Mouse (Mus musculus): Measurements from ENCODE around the gene Dgkg.

Gene Dgkg

DNA sequence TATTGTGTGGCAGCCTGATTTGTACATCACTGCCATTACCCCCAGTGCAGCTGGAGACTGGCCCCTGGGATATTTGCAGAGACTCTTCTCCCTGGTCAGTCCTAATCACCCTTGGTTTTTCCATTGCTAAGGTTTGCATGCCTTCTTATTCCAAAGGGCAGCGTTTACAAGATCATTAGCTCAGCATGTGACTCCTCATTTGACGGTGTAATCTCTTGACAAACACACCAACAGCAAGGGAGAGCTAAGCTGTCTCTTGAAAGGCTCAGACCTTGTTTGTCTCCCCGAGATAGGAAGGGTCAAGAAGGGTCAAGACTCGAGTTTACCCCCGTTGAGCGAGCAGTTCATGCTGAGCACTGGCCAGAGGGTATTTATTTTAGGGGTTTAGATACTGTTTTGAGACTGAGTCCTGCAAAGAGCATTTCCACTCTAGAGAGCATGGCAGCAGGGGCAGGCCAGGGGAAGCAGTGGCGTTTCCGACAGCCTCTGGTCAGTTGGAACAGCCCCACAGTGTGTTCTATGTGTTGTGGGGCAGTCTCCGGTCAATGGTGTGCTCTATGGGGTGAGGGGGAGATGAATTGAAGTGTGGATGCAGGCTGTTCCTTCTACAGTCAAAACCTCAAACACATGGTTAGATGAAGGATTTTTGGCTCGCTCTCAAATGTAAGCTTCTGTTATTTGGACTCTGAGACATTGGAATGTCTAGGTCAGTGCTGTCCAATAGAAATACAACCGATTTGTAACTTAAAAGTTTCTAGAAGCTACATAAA, 105.6 kb downstream of the Dgkg start:
- no peak for TF ChIP-seq GATA4 (IDR thresholded peaks at IDR 0.05; ENCODE audit: insufficient replicate concordance, low read length)

DNA sequence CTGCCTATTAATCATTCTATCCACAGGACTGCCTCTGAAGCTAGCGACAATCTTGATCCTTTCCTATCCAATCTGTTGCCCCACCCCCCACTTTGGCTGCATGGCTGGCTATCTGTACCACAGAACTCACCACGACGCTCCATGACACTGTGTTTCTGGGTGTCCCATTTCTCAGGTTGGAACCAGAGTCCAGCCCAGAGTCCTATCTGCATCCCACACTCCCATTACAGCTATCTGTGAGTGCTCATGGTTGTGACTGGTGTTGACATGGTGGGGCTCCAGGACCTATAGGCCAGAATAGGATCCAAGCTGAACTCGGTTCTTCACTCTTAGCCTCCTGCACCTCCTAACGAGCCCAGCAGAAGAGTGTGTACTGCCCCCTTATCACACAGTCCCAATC, 107.7 kb downstream of the Dgkg start:
- TF ChIP-seq GATA4 (IDR thresholded peaks at IDR 0.05; ENCODE audit: insufficient replicate concordance, low read length) = no peak

DNA sequence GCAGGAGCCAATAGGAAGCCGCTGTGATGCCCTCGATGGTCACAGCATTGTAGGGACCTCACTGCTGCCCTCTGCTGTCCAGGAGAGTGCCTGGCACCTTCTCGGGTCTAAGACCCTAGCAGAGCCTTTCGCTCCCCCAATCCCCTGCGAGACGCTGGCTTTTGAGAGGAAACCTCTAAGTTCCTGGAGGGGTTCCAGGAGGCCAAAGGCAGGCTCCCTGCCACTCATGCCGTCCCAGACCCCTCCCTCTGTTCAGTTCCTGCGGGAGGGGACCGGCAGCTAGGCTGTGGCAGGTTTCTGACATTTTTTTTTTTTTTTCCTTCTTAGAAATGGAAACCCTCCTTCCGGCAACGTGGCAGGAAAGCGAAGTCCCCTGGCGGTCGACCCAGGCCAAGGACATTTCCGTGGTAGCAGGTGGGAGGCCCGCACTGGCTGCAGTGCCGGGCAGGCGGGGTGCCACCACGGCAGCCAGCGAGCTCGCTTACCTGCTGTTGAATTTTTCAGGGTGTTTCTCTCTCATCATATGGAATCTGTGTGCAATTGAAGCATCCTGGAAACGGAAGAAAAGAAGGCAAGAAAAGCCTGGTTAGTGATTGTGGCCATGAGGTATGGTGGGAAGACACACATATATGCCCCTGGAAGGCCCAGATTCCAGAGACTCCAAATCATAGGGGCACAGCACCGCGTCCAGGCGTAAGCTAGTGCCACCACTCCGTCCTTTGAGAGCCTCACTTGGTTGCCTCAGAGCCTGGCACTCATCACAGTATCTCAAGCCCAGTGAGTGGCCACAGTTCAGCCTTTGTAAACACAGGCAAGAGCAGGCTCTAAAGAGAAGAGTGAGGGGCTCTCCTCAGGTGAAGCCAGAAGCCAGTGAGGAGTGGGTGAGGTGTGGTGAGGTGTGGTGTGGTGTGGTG, 108.6 kb downstream of the Dgkg start:
- TF ChIP-seq GATA4 (IDR thresholded peaks at IDR 0.05; ENCODE audit: insufficient replicate concordance, low read length) = no peak

DNA sequence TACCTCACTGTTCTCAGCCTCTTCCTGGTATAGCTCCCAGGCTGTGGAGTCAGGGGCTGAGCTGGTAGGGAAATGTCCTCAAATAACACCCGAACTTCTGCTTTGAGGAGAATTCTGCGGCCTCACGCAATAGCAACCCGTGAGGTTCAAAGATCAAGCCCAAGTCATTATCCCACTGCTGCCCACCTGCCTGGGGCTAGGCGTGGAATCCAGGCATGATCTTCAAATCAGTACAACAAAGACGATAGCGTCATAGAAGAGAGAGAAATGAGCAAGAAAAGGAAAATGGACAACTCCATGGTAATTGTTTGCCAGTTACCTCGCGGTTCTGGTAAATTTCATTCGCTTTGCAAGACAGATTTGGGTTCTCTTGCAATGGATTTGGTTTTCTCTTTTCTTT, 109.3 kb downstream of the Dgkg start:
- TF ChIP-seq GATA4 (IDR thresholded peaks at IDR 0.05; ENCODE audit: insufficient replicate concordance, low read length) = no peak

DNA sequence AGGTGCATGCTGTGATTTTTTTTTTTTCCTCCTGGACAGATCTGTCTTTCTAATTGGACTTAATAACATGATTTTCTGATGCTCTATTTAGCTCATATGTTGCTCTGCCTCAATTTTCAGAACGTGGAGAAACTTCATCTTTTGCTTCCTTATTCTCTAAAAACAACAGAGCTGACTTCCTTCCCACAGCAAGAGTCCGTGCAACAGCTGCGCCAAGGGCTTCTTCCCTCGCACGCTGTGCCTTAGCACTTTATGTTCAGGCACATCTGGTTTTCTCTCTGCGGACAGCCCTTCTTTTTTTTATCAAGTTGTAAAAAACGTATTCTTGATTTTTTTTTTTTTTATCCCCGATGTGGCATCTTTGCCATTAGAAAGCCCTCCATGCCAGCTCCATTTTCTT, 111.2 kb downstream of the Dgkg start:
- no peak for TF ChIP-seq GATA4 (IDR thresholded peaks at IDR 0.05; ENCODE audit: insufficient replicate concordance, low read length)

DNA sequence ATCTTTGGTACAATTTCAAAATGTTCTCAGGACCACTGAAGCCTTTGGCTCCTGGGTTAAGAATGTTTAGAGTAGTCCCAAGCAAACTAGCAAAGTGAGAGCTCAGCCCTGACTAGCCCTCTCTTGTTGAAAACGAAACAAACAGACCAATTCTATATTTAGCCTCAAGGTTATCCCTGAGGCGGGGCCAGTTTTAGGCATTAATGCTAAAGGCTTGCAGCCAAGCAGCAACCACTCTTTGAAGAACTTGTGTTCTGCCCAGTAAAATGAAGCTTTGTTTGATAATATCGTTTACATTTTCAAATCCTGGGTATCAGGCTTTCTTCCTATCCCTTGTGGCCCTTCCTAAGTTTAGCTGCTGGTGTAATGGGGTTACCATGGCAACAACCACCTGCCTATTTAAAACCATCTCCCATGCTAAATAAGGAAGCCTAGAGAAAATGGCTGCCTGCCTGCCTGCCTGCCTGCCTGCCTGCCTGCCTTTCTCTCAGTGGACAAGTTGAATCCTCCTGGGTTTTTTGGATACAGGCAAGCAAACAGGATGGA, 111.9 kb downstream of the Dgkg start:
- TF ChIP-seq GATA4 (IDR thresholded peaks at IDR 0.05; ENCODE audit: insufficient replicate concordance, low read length) = no peak

DNA sequence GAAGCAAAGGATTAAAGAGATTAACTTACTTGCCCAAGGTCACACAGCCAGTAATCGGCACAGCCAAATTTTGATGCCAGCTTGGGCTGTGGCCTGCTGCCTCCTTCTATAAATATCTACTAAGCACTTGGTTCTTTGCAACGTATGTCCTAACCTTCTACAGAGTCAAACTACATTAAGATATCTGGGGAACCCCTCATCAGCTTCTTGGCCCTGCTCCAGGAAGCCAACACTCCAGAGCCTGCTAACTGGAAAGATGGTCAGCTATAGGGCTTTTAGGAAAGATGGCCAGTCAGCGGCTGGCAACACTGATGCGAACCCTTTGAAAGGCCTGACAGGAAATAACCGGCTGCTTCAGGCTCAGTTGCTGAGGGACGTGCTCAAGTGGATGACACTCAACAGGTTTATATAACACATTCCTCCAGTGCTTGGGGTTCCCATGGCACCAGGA, 114.3 kb downstream of the Dgkg start:
- TF ChIP-seq GATA4 (IDR thresholded peaks at IDR 0.05; ENCODE audit: insufficient replicate concordance, low read length) = no peak

DNA sequence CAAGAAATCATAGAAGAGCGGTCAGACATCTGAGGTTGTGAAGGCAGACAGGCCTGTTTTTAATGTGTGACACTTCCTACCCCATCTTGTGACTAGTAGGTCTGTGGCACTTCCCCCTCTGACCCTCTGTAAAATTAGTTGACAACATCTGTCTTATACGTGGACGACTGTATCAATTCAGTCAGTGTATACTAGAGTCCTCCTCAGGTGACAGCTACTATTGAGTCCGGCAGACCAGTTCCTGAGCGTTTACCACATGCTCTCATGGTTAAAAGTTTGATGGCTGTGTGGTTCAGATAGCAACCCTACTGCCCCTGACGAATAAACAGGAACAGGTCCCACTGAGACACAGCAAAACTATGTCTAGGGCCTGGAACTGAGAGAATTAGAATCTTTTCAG, 117.7 kb downstream of the Dgkg start:
- TF ChIP-seq GATA4 (IDR thresholded peaks at IDR 0.05; ENCODE audit: insufficient replicate concordance, low read length) = no peak

DNA sequence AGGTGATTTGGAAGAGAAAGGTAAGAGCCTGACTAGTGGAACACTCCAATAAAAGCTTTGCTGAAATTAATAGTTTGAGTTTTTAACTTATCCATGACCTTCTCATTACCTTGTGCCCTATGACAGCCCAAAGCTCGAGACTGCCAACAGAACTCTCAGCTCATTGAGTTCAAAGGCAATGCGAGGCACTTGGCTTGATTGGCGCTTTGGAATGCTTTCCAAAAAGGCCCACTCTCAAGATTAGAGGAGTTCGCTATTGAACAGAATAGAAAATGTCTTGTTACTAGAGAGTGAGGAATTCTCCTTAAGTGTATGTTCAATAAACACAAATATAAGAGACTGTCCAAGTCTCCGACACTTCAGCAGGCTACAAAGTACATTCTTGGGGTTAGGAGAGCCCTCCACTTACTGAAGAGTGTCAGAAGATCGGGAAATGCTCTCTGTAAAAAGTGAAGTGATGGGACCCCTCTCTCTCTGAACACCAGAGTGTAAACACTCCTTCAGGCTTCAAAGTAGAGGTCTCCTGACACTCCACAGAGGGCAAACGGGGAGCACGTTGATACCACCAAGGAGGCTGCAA, 120.3 kb downstream of the Dgkg start:
- no peak for TF ChIP-seq GATA4 (IDR thresholded peaks at IDR 0.05; ENCODE audit: insufficient replicate concordance, low read length)

DNA sequence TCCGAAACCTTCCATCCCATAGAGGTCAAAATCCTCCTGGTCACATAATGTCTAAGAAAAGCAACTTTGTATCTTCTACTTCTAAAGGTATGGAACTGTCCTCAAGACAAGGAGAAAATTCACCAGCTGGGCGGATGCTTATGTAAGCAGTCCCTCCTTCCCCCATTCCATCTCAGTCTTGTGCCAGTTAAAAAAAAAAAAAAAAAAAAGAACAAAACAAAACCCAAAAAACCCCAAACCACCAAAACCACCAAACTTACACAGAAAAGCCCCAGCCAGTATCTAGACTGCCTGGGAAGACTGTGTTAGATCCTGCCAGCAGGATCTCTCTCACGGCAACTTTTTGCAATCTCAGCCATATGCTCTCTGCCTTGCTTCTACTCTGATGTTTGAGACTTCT, 123.9 kb downstream of the Dgkg start:
- TF ChIP-seq GATA4 (IDR thresholded peaks at IDR 0.05; ENCODE audit: insufficient replicate concordance, low read length) = no peak

DNA sequence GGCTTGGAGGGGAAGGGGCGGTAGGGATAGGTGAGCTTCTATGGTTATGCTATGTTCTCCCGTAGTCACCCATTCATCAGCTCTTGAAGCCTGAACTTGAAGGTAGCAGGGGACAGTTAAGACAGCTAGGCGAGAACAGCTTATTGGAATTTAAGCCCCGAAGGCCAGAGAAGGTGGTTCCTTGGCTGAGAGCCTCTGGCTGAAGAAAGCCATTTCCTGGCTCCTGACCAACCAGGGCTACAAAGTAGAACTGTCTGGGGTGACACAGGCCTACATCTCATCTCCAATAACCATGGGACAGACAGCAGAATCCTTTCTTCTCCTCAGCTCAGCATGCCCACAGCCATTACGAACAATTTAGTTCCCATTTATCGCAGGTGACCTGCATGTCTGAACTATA, 125.2 kb downstream of the Dgkg start:
- no peak for TF ChIP-seq GATA4 (IDR thresholded peaks at IDR 0.05; ENCODE audit: insufficient replicate concordance, low read length)

DNA sequence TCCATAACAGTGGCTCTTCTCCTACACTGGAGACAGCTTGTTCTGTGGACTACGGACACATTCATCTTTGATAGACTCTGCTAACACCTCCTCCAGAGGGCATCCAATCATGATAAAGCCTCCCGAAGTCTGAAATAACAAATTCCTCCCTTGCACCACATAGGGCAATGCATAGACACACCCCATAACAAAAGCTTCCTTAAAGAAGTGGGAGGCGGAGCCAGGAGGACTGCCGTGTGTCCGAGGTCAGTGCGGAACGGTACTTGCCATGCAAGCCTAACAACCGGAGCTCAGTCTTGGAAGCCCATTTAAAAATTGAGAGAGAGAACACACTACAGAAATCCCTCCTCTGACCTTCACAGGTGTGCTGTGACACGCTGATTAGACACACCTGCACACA, 126.0 kb downstream of the Dgkg start:
- no peak for TF ChIP-seq GATA4 (IDR thresholded peaks at IDR 0.05; ENCODE audit: insufficient replicate concordance, low read length)

DNA sequence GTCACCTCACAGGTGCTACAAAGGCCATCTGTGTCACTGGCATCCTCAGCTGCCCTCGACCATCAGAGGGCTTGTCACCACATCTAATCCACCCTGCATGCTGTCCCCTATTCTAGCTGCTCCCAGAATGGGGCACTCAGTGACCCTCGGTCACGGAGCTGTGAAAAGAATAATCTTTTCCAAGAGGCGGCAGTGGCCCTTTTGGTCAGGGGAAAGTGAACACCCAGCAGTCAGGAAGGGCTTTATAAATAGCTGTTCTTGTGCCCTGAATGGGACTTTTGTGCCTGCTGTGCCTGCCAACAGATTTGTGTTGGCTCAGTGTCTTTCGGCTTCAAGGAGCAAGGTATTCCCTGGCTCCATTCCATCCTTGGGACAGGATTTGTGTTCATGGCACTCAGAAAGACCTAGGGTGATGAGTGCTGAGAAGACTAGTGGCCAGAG, 129.5 kb downstream of the Dgkg start:
- no peak for TF ChIP-seq GATA4 (IDR thresholded peaks at IDR 0.05; ENCODE audit: insufficient replicate concordance, low read length)

DNA sequence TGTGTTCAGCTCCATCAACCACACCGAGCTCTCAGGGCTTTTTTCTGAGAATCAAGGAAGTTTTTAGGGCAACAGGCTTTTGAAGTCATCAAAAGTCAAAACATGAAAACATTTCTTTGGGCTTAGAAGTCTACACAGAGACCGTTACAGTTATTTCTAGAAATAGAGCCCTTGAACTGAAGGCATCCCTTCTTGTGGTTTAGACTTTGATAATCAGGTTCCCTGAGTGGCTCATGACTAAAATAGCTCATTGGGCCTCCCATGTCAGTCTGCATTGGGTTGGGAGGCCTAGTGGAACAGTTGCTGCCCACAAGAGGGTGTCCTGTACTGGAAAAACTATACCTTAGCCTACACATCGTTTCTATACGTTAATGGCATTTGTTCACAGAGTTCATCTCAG, 130.6 kb downstream of the Dgkg start:
- no peak for TF ChIP-seq GATA4 (IDR thresholded peaks at IDR 0.05; ENCODE audit: insufficient replicate concordance, low read length)
